Mouse (Mus musculus) mouse trophoblast stem cell (cell line): ENCODE data around the gene Ptcd2.
"Not testable (repeated sequence)": the region's sequence is repeated elsewhere in the genome, so short reads cannot be mapped to it uniquely, and the experiment has no call there.

Source experiments
- in situ Hi-C, 2 experiments: fragments of 300-500 bp; cut with MseI, MboI; formaldehyde crosslinking; loops; 2 replicates in 1 of 2; 3 replicates in 1 of 2; pipeline ENCODE4 v1.15.1; 2025

Ptcd2 gene

DNA sequence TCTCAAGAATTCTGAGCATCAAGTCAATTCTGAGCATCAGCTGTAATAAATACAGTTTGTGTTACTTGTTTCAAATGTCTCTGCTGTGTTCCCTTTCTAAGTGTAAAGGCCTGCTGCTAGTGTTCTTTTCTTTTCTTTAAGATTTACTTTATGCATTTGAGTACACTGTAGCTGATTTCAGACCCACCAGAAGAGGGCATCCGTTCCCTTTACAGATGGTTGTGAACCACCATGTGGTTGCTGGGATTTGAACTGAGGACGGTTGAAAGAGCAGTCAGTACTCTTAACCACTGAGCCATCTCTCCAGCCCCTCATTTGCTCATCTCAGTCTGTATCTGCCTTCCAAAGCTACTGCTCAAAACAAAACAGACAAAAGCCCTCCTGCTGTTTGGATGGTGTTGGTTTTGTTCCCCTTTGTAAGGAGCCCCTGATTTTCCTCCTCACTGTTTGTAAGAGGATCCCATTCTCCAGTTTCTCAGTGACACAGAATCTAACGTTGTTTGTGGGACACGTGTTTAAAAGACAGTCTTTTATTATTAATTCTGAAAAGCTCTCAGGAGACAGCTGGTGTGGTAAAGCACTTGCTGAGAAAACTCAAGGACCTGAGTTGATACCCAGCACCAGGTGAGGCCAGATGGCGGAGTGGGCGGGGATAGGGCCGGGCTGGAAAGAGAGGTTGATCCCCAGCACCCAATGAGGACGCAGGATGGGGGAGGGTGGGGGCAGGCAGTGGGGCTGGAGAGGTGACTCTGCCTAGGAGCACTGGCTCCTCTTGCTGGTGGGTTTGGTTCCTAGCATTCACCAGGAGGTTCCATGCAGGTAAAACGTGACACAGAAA lies 12.1 kb upstream of the Ptcd2 start:
- in situ Hi-C loops, result no loop called here

DNA sequence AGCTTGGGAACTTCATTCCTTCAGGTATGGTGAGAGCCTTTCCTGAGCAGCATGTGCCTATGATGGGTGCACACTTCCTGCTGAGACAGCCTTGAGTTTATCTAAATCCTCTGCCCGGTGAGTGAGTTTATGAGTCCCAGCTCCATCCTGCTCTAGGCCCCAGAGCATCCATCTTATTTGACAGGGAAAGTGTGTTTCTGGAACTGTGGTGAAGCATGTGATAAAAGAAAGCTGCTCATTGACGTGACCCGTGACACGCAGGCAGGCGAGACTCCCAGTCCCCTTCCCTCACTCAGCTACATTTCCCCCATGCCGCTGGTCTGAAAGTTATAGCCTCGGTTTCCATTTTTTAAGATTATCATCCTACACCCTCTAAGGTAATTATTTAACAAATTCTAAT lies 11.4 kb upstream of the Ptcd2 start:
- in situ Hi-C loops, result no loop called here

DNA sequence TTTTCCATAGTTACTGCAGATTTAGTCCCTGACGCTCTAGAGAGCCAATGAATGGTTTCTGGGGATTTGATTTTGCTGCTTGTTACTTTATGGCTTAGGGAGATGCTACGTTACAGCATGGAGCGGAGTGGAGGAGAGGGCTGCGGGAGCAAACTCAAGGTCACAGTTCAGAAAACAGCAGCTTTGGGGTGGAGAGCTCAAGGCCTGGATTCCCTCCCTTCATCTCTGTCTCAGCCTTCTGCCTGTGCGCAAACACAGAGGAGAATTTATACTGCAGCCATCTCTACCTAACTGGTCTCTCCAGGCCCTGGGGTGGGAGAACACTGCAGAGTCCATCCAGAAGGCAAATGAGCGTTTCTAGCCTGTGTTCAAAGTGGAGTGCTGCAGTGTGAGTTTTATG lies 10.6 kb upstream of the Ptcd2 start:
- in situ Hi-C loops, result no loop called here

DNA sequence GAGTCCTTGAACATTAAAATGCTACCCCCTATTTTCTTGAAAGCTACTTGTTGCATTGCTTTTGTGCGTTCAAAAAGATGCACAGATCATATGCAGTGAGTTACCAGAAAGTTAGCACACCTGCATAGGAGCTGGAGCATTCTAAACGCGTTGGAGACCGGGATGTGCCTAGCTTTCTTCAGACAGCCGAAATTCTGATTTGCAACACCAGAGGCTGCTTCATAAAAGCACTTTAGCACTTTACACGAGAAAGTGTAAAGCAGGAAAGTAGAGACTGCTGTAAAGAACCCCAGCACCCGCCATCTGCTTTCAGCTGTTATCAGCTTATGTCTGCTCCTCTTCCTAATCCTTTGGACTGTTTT lies 9.0 kb upstream of the Ptcd2 start:
- in situ Hi-C loops, result no loop called here

DNA sequence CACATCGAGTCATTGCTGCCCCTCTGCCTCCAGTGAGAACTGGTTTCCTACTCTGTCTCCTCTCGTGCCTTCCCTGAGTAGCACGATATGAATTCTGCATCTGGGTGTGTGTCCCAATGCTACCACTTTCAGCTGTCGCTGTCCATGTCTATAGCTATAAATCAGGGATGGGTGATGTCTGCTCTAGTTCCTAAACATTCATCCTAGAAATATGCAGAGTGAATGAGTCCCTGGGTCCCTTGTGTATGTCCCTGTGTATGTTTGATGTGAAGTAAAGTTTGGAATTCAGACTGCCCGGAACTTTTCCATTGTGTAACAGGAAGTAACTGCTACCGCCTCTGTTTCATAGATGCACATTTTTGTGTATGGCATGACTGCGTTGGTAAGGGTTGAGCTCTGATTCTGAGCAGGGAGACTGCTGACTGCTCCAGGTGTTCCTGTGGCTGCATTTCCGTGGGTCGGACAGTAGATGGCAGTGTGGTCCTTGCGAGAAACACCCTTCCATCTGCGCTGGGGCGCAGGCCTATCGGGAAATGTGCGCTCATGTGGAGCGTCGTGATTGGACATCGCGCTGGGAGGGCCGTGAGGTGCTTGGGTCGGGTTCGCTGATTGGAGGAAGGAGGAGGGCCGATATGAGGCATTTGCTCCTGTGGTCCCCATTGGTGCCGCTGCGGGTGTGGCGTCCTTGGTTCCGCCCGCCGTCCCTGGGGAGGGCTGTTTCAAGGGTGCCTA lies 8.4 kb upstream of the Ptcd2 start:
- in situ Hi-C loops, result no loop called here

DNA sequence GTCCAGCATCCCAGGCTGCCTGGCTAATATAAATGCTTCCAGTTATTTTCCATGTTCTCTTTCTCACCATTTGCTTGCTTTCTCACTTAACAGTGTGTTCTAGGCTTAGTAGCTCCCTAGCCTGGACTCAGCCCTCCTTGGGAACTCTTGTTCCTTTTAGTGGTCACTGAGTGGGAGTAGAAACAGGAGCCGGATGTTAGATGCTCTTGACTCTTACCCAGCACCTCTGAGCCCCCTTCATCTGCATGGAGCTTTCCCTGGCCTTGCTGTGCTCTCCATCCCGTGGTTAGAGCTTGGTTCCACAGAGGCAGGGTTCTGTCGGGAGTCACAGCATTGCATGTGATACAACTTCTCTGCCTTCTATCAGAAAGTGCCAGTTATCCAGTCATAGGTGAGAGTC lies 7.1 kb upstream of the Ptcd2 start:
- in situ Hi-C loops, result no loop called here

DNA sequence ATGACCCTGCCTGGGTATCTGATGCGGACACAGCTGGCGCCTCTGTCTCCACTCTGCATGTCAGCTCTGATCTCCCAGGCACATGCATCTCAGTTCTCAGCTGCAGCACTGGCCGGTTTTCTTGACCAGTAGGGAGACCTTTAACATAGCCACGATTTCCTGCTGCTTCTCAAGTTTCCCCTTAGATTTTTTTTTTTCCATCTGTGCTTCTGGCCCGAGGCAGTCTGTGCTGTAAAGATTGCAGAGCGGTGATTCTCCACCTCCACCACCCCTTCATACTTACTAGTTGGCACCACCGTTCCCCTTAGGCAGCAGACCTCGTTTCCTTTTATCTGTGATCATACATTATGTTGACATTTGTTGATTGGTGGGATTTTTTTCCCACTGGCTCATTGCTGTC lies 6.7 kb upstream of the Ptcd2 start:
- in situ Hi-C loops, result no loop called here

DNA sequence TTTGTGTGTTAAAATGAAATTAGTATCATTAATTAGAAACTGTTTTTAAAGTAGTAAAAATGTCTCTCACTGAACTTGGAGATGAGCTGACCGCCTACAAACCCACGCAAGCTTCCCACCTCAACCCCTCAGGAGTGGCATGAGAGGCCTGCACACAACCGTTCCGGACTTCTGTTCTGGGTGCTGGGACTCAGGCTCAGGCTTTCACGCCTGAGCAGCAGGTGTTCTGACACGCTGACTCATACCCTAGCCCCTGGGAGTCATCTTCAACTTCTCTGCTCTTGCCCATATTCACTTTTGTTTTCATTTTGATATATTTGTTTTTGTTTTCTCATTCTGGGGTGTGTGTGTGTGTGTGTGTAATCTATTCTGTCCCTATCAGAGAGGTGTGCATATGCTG lies 5.5 kb upstream of the Ptcd2 start:
- in situ Hi-C loops, result no loop called here

DNA sequence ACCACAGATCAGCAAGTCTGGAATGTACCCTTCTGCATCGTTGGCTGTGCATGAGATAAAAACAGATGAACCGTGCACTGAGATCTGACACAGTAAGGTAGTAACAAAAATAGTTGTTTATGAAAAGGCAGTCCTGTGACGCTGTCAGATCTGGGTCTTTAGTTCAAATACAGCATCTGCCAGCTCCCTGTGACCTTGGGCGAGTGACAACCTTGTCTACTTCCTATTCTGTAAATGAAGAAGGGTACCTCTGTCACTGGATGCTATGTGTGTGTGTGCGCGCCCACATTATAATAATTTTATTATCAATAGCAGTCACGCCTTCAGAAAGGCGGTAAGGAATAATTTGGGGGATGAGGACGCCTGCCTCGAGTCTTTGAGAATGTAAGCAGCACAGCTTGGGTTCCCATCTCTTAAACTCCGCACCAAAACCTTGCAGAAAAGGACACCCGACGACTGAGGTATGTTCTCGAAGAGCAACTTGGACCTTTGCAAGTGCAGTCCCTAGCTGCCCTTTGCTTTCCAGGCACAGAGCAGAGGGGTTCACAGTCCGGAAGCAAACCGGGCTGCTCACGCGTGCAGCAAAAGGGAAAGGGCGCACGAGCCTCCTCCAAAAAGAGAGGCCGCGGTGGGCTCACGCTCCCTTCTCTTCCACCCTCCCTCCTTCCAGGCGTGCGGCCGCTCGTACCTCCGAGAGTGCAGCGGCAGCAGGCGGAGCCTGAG lies 468 bp downstream of the Ptcd2 start:
- in situ Hi-C loops, result no loop called here

DNA sequence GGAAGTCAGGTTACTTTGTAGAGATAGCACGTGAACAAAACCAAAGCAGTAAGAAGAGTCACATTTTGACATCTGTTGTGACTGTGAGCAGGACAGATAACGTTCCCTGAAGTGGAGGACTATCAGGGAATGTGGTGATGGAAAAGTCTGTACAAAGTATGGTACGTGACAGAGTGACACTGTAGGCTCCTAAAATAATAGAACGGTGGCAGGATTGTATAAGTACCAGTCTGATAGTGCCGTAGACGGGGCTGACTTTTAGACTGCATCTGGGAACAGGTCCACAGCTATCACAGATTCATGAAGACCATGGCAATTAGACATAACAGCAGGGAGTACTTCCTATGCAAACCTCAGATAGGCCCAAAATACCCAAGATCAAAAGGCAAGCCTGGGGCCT lies 3.0 kb downstream of the Ptcd2 start:
- in situ Hi-C loops, result no loop called here

DNA sequence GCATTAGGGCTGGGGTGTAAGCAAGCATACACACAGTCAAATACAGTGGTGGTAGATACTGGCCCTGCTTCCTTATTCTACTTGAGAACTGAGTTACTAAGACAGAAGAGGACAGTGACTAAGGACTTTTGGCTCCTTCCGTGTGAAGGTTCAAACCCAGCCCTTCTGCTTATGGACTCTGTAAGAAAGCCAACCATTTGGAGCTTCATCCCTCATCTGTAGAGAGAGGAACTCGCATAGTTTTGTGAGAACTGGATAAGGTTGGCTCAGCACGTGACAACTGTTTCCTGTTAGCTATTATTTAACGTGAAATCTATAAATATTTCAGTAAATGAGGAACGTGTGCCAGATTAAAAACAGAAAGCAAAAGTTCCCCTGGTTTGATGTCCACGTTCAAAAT lies 7.0 kb downstream of the Ptcd2 start:
- in situ Hi-C loops, result no loop called here

DNA sequence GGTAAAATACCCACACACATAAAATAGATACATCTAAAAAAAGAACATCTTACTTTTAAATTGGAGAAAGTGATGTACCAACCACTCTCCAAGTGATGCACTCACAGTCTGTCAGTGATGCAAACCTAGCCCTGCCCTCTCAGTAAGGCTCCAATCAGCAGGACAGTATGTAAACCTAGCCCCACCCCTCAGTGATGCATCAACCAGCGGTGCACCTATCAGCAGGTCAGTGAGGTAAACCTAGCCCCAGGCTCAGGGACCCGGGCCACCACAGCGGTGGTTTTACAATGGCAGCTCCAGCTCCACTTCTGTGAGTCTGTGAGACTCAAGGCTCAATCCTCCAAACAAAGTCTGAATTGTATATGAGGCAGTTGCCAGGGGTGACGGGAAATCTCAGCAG lies 13.2 kb downstream of the Ptcd2 start:
- in situ Hi-C loops, result no loop called here

DNA sequence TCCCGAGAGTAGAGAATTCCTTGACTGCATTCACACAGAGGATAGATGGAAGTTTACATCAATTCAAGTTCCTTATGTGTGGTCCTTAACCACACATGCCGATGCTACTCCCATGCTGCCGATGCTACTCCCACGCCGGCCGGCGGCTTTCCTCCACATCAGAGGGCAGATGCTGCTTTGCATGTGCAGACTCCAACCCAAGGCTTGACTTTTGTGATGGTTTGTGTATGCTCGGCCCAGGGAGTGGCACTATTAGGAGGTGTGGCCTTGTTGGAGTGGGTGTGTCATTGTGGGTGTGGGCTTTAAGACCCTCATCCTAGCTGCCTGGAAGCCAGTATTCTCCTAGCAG lies 20.2 kb downstream of the Ptcd2 start:
- in situ Hi-C loops, result not testable (repeated sequence)

DNA sequence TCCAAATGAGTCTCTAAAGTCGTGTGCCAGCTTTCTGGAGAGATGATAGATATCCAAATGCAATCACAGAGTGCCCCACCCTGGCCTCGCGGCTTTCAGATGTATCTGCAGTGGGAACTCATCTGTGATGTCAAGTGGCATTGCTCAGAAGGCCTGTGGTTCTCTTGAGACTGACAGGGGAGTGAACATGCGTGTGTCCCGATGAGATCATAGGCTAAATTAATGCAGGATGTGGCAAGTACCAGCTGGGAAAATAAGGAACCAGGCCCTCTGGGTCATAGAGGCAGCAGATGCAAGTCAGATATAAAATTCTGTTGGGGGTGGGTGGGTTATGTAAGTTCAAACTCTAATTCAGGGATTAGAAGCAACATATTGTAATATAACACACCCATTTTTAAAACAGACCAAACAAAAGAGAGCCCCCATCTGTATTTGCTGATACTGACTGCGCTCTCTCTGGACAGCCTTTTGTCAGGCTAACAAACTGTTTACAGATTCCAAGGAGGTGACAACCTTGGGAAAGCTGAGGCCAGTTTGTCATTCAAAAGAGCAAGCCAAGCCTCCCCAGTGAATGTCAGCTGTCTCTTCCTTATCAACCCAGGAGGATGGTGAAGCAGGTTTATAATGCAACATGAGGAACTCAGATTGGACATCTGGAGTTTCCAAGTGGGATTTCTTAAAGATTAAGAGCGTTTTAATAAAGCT lies 20.7 kb downstream of the Ptcd2 start:
- in situ Hi-C loops, result no loop called here

DNA sequence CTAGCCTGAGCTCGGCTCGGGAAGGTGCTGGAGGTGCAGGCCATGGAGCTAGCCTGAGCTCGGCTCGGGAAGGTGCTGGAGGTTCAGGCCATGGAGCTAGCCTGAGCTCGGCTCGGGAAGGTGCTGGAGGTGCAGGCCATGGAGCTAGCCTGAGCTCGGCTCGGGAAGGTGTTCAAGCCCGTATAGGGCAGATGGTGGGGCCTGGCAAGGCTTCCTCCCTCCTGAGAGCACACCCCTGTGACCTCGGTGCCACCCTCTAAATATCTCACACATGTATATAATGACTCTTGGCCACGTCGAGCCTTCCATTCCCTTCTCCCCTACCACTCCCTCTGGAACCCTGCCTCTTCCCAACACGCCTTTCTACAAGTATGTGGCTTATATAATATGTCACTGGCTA lies 21.6 kb downstream of the Ptcd2 start:
- in situ Hi-C loops, result not testable (repeated sequence)

DNA sequence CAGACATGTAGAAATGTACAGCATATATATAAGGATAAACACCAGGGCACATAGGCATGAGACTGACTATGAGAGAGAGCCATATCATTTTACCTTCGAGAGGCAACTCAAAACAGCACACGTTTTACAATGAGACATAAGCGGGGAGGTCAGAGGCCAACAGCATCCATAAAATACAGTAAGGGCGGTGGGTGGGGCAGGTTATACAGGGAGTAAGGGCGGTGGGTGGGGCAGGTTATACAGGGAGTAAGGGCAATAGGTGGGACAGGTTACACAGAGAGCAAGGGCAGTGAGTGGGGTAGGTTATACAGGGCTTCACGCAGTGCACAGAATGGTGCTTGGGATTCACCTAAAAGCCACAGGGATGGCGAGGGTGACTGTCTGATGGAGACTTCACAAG lies 24.1 kb downstream of the Ptcd2 start:
- in situ Hi-C loops, result no loop called here

DNA sequence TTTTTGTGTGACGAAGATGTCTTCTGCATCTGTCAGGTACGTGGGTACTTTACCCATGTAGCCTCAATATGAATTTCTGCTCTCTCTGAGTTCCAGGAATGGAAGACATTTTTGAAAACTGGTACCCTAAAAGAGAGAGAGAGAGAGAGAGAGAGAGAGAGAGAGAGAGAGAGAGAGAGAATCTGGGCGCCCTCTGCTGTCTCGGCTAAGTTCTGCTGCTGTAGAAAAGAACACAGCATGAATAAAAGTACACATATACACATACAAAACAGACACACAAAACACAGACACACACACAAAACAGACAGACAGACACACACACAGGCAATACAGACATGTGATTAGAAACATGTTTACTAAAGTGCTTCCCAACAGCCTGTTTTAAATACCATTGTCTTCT lies 27.4 kb downstream of the Ptcd2 start:
- in situ Hi-C loops, result loop anchor here (5.0 kb wide), 1 partner anchor 150 kb away; no protein-coding TSS in a partner anchor

DNA sequence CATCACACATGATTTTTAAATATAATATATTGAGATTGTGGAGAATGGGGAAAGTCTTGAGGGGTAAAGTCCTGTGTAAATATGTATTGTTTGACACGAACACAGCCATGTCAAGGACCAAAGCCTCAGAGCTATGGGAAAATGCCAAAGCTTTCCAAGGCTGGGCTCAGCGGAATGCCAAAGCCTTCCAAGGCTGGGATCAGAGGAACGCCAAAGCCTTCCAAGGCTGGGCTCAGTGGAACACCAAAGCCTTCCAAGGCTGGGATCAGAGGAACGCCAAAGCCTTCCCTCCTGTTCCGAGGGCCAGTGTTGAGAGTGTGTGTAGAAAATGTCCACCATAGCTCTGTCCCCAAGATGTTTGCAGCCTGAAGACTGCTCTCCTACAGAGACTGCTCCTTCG lies 28.1 kb downstream of the Ptcd2 start:
- in situ Hi-C loops, result loop anchor here (5.0 kb wide), 1 partner anchor 149 kb away; no protein-coding TSS in a partner anchor

DNA sequence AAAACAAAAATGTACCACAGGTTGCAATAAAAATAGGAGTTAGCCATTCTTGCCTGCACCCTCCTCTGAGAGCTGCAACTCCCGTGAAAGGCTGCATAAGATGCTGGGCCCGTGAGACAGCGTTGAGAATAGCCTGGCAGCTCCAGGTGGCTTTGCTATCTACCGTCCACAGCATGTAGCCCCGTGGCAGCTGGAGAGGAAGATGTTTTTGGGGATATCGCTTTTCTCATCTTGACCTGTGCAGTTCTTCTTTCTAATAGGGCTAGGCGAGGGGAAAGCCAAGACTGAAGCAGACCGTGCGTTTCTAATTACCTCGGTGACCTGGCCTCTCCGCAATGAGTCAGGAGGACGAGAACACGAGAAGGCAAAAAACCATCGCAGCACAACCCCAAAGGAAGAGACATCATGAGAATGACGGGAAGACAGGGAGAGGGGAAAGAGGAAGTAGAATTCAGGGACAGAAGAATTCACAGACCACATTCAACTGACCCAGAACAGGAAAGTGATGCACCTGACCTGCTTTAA lies 29.8 kb downstream of the Ptcd2 start:
- in situ Hi-C loops, result loop anchor here (5.0 kb wide), 1 partner anchor 147 kb away; no protein-coding TSS in a partner anchor

DNA sequence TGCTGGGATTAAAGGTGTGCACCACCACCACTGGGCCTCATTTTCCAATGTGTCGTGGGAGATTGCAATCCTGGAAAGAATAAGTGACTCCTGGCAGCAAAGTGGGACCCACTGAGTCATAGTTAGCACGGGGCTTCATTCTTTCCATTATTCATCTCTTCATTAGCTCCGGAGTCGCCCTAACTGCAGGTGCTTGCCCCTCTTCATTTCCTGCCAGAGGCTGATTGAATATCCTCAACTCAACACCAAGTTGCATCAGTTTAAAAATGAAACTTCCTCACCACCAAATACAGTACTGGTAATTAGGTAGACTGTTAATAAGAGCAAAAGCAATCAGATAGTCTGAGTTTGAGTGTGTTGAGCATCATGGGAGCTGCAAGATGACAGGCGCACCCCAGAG lies 30.4 kb downstream of the Ptcd2 start:
- in situ Hi-C loops, result no loop called here

DNA sequence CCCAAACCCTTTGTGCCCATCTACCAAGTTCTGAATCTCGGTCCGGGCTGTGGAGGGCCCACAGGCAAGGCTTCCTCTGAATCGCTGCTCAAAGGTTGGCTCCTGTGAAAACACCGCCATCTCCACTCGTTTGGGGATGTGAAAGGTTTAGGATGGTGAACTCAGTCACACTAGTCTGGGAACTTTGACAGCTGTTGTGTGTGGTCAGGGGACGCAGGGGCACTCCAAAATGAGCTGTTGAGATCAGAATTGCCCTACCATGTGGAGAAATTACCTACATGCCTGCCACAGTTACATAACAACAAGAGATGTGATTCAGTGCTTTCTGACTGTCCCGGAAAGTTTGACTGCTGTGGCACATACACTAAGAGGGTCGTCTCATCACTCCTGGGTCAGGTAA lies 36.1 kb downstream of the Ptcd2 start:
- in situ Hi-C loops, result no loop called here

DNA sequence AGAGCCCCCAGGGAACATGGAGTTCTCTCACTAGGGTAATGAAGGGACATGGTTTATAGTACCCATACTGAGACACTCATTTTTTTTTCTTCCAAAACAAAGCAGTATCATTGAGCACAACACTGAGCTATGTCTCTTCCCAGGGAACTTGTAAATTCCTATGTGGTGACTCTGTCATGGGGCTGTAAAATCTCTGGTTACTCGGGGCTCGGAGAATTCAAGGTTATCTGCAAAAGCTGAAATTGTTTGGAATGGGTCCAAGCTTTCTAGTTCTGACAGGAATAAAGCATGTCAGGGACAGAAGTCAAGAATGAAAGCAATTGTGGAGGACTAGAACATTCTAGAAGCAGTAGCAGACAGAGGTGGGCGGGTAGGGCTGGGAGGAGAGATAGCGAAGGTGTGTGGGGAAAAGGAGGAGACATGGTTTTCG lies 36.6 kb downstream of the Ptcd2 start:
- in situ Hi-C loops, result no loop called here
